Mouse (Mus musculus) layer of hippocampus, adult 2 months (tissue): ENCODE measurements around the gene Fbxo30. TPM values are rescaled to one million over a fixed set of nuclear protein-coding genes. Genes with fewer than 3 reads are reported as not detected.
A peak's percentile ranks its signal among the peaks of the same experiment; 100 is the strongest.
"Not testable (repeated sequence)": the region's sequence is repeated elsewhere in the genome, so short reads cannot be mapped to it uniquely, and the experiment has no call there.

Source experiments
- DNase-seq, 2 experiments: peaks; one replicate each; pipeline ENCODE4 v3.0.0; 2022; ENCODE audit warnings: low spot score in 2 of 2
- H3K27ac ChIP-seq: fragments of 200-600 bp; 2 replicates; pipeline ENCODE4 v1.8.1; 2022
- H3K4me3 ChIP-seq: fragments of 200-600 bp; 2 replicates; pipeline ENCODE4 v1.8.1; 2022; ENCODE audit warnings: mild to moderate bottlenecking
- CTCF ChIP-seq: fragments of 200-600 bp; conservative IDR thresholded peaks from 2 replicates; pipeline ENCODE4 v1.8.1; 2022; ENCODE audit warnings: antibody characterized with exemption, mild to moderate bottlenecking, moderate library complexity
- long read RNA-seq, 2 experiments: library from polyadenylated mRNA; stranded (forward); transcript quantifications; one replicate each; pipeline ENCODE4 v2.0.0; 2021; ENCODE audit warnings: borderline mapping rate in 2 of 2
- total RNA-seq, 2 experiments: library from RNA; stranded (reverse); gene quantifications; 2 replicates each; pipeline ENCODE4 v1.2.3; 2021

Fbxo30 gene
- 10 to 100 TPM in 1 of 2 experiments, 1 to 10 TPM in 1; 8.1 to 10.1 TPM for total RNA-seq
- long read RNA-seq, experiment 1, full-length matches to known transcripts, result 3 of 5 reads
- long read RNA-seq, experiment 1, partial matches to known transcripts, result 2 of 5 reads
- long read RNA-seq, experiment 1, other reads (novel, unspliced or antisense), result 0 of 5 reads
- long read RNA-seq, experiment 2, full-length matches to known transcripts, result 1 of 1 reads
- long read RNA-seq, experiment 2, partial matches to known transcripts, result 0 of 1 reads
- long read RNA-seq, experiment 2, other reads (novel, unspliced or antisense), result 0 of 1 reads

GRCm38 (mm10) chr10:11280578-11281463 is at the start of gene Fbxo30:
Gene Fbxo30, plus strand, starts transcription at chr10:11281330.
- Histone ChIP-seq H3K4me3 (peak within 1 kb of the TSS; percentile 88), H3K27ac (peak within 1 kb of the TSS; percentile 100)
- peak; percentile 82 for TF ChIP-seq CTCF
- DNase-seq, result peak; percentile 82 to 86

- Histone ChIP-seq H3K4me3 (no peak overlapping the region), H3K27ac (no peak overlapping the region)
- DNase-seq, result no peak
- no peak for TF ChIP-seq CTCF
Measured at GRCm38 (mm10) chr10:11233208-11233607, 47.9 kb upstream of the Fbxo30 start.

GRCm38 (mm10) chr10:11242988-11243387 is 38.1 kb upstream of the Fbxo30 start:
- DNase-seq, H3K4me3 ChIP-seq, H3K27ac ChIP-seq: not testable (repeated sequence)

- Histone ChIP-seq H3K27ac (no peak overlapping the region), H3K4me3 (no peak overlapping the region)
- no peak for DNase-seq
- no peak for TF ChIP-seq CTCF
Measured at GRCm38 (mm10) chr10:11248210-11248609, 32.9 kb upstream of the Fbxo30 start.

- H3K4me3 ChIP-seq, result no peak overlapping the region
- no peak for TF ChIP-seq CTCF
- DNase-seq, result no peak
- no peak overlapping the region for H3K27ac ChIP-seq
Measured at GRCm38 (mm10) chr10:11250247-11250997, 30.7 kb upstream of the Fbxo30 start.

- not testable (repeated sequence) for DNase-seq, H3K27ac ChIP-seq, H3K4me3 ChIP-seq
Measured at GRCm38 (mm10) chr10:11253581-11253980, 27.5 kb upstream of the Fbxo30 start.

GRCm38 (mm10) chr10:11260119-11260518 is 21.0 kb upstream of the Fbxo30 start:
- TF ChIP-seq CTCF, result no peak
- DNase-seq, result no peak
- Histone ChIP-seq H3K27ac (no peak overlapping the region), H3K4me3 (no peak overlapping the region)

- not testable (repeated sequence) for DNase-seq, H3K4me3 ChIP-seq, H3K27ac ChIP-seq
Measured at GRCm38 (mm10) chr10:11262292-11262691, 18.8 kb upstream of the Fbxo30 start.

- not testable (repeated sequence) for H3K27ac ChIP-seq, H3K4me3 ChIP-seq, DNase-seq
Measured at GRCm38 (mm10) chr10:11263795-11264194, 17.3 kb upstream of the Fbxo30 start.

GRCm38 (mm10) chr10:11269165-11269564 is 12.0 kb upstream of the Fbxo30 start:
- TF ChIP-seq CTCF, result no peak

GRCm38 (mm10) chr10:11274431-11274830 is 6.7 kb upstream of the Fbxo30 start:
- TF ChIP-seq CTCF, result no peak
- Histone ChIP-seq H3K27ac (no peak overlapping the region), H3K4me3 (no peak overlapping the region)
- no peak for DNase-seq

More at GRCm38 (mm10) chr10:11269165-11269564, 12.0 kb upstream of the Fbxo30 start:
- no peak overlapping the region for H3K27ac ChIP-seq
- no peak for DNase-seq
- H3K4me3 ChIP-seq, result no peak overlapping the region

GRCm38 (mm10) chr10:11280235-11280577 is 924 bp upstream of the Fbxo30 start:
- DNase-seq, result no peak
- Histone ChIP-seq H3K27ac (peak overlapping the region; percentile 100), H3K4me3 (peak overlapping the region; percentile 88)
- TF ChIP-seq CTCF, result no peak
